Mouse (Mus musculus) forebrain, embryonic 14.5 days (tissue): ENCODE measurements around the gene Rnf8. TPM values are rescaled to one million over a fixed set of nuclear protein-coding genes. Genes with fewer than 3 reads are reported as not detected.

ENCODE experiments used
- ATAC-seq: fragments of 200-750 bp; cut with Nextera tagmentation; 2 replicates; pipeline ENCODE4 v1.8.0; 2017; ENCODE audit warnings: mild to moderate bottlenecking, moderate library complexity
- DNase-seq: peaks from one replicate; pipeline ENCODE4 v3.0.0-alpha.2; 2015; ENCODE audit warnings: low spot score
- H3K27ac ChIP-seq: fragments of 300-500 bp; sonication (generic); 2 replicates; pipeline ENCODE4 v1.5.1; 2014; ENCODE audit warnings: low read depth, mild to moderate bottlenecking, control low read depth, low read length, moderate library complexity
- H3K27me3 ChIP-seq: fragments of 300-500 bp; sonication (generic); replicated peaks from 2 replicates; pipeline ENCODE4 v1.6.1; 2014; ENCODE audit warnings: low read length, control low read depth, mixed read lengths; ENCODE audit not compliant: control insufficient read depth, insufficient read depth
- H3K36me3 ChIP-seq: fragments of 300-500 bp; sonication (generic); 2 replicates; pipeline ENCODE4 v1.6.1; 2014; ENCODE audit warnings: low read length, control low read depth; ENCODE audit not compliant: control insufficient read depth, insufficient read depth
- H3K4me1 ChIP-seq: fragments of 300-500 bp; sonication (generic); 2 replicates; pipeline ENCODE4 v1.6.1; 2014; ENCODE audit warnings: antibody characterized with exemption, low read length, control low read depth; ENCODE audit not compliant: control insufficient read depth, insufficient read depth
- H3K4me2 ChIP-seq: fragments of 300-500 bp; sonication (generic); 2 replicates; pipeline ENCODE4 v1.6.1; 2014; ENCODE audit warnings: mild to moderate bottlenecking, control low read depth, low read length
- H3K4me3 ChIP-seq: fragments of 300-500 bp; sonication (generic); 2 replicates; pipeline ENCODE4 v1.5.1; 2014; ENCODE audit warnings: low read depth, low read length, control low read depth
- H3K9ac ChIP-seq: fragments of 300-500 bp; sonication (generic); 2 replicates; pipeline ENCODE4 v1.6.1; 2014; ENCODE audit warnings: mild to moderate bottlenecking, low read length, control low read depth, moderate library complexity
- H3K9me3 ChIP-seq: fragments of 300-500 bp; sonication (generic); replicated peaks from 2 replicates; pipeline ENCODE4 v1.6.1; 2016; ENCODE audit warnings: low read length, control low read depth, mixed read lengths; ENCODE audit not compliant: control insufficient read depth
- WGBS: fragments of 180-500 bp; shearing (Covaris S2); extraction: QIAGEN DNeasy Blood & Tissue Kit; methylation state at CpG from one replicate; pipeline ENCODE4 v1.1.7; 2014; 5-methylcytosine and 5-hydroxymethylcytosine counted together
- polyA plus RNA-seq: library from polyadenylated mRNA; unstranded; fragments of >200 nt; fragmentation: Nextera tagmentation; extraction: Ambion mirVana; gene quantifications from 2 replicates; pipeline ENCODE4 v1.2.1, GENCODE M21; 2014

Gene Rnf8
- polyA plus RNA-seq, 1 experiment from 2014 or later: 89.7 TPM

GRCm38 (mm10) chr17:29636118-29636517, 21.5 kb downstream of the Rnf8 start:
- Histone ChIP-seq H3K27me3 (no peaks in the 10 kb centered on the region), H3K9ac (no peak overlapping the region), H3K27ac (no peak overlapping the region), H3K9me3 (no peaks in the 10 kb centered on the region), H3K4me1 (no peaks in the 10 kb centered on the region), H3K4me2 (no peak overlapping the region), H3K36me3 (peaks cover 89% of the 10 kb centered on the region), H3K4me3 (no peak overlapping the region)
- 72% methylated on average over 5 of the region's 5 CpGs for WGBS
- peak; percentile 61 for DNase-seq
- no peak for ATAC-seq

- H3K27me3 ChIP-seq: no peaks in the 10 kb centered on the region
- no peaks in the 10 kb centered on the region for H3K4me1 ChIP-seq
- no peak for ATAC-seq
- H3K27ac ChIP-seq: no peak overlapping the region
- no peaks in the 10 kb centered on the region for H3K9me3 ChIP-seq
- H3K9ac ChIP-seq: no peak overlapping the region
- WGBS: 91% methylated on average over 4 of the region's 4 CpGs
- H3K4me3 ChIP-seq: no peak overlapping the region
- H3K4me2 ChIP-seq: no peak overlapping the region
- H3K36me3 ChIP-seq: peaks cover 91% of the 10 kb centered on the region
- DNase-seq: peak; percentile 55
Observed at GRCm38 (mm10) chr17:29637377-29637776, 22.8 kb downstream of the Rnf8 start.

- WGBS: 82% methylated on average over 8 of the region's 8 CpGs
- Histone ChIP-seq H3K4me1 (no peaks in the 10 kb centered on the region), H3K4me2 (no peak overlapping the region), H3K9me3 (no peaks in the 10 kb centered on the region), H3K27me3 (no peaks in the 10 kb centered on the region), H3K9ac (no peak overlapping the region), H3K4me3 (no peak overlapping the region), H3K27ac (no peak overlapping the region), H3K36me3 (peaks cover 91% of the 10 kb centered on the region)
- ATAC-seq: no peak
- DNase-seq: no peak
Observed at GRCm38 (mm10) chr17:29637895-29638294, 23.3 kb downstream of the Rnf8 start.

GRCm38 (mm10) chr17:29640971-29641370, 26.4 kb downstream of the Rnf8 start:
- 96% methylated on average over 11 of the region's 11 CpGs for WGBS
- no peak for ATAC-seq

GRCm38 (mm10) chr17:29642219-29642618, 27.6 kb downstream of the Rnf8 start:
- no peaks in the 10 kb centered on the region for H3K4me1 ChIP-seq
- no peak for DNase-seq
- no peak overlapping the region for H3K27ac ChIP-seq
- 88% methylated on average over 3 of the region's 3 CpGs for WGBS
- no peaks in the 10 kb centered on the region for H3K27me3 ChIP-seq
- H3K9ac ChIP-seq: no peak overlapping the region
- H3K4me3 ChIP-seq: no peak overlapping the region
- no peak overlapping the region for H3K4me2 ChIP-seq
- peaks cover 62% of the 10 kb centered on the region for H3K36me3 ChIP-seq
- H3K9me3 ChIP-seq: no peaks in the 10 kb centered on the region
- ATAC-seq: no peak

More at GRCm38 (mm10) chr17:29640971-29641370, 26.4 kb downstream of the Rnf8 start:
- no peaks in the 10 kb centered on the region for H3K4me1 ChIP-seq
- no peak overlapping the region for H3K4me3 ChIP-seq
- H3K9me3 ChIP-seq: no peaks in the 10 kb centered on the region
- H3K27ac ChIP-seq: no peak overlapping the region
- H3K9ac ChIP-seq: no peak overlapping the region
- no peak for DNase-seq
- peaks cover 74% of the 10 kb centered on the region for H3K36me3 ChIP-seq
- H3K27me3 ChIP-seq: no peaks in the 10 kb centered on the region
- H3K4me2 ChIP-seq: no peak overlapping the region

- Histone ChIP-seq H3K4me3 (no peak overlapping the region), H3K4me1 (peaks cover 5% of the 10 kb centered on the region; the same call in 1 of the 2 replicates), H3K27ac (no peak overlapping the region), H3K27me3 (no peaks in the 10 kb centered on the region), H3K4me2 (no peak overlapping the region), H3K9me3 (no peaks in the 10 kb centered on the region), H3K9ac (no peak overlapping the region), H3K36me3 (peaks cover 2% of the 10 kb centered on the region; the same call in 1 of the 2 replicates)
- DNase-seq: no peak
- 91% methylated on average over 2 of the region's 2 CpGs for WGBS
- ATAC-seq: no peak
Observed at GRCm38 (mm10) chr17:29658249-29658648, 43.7 kb downstream of the Rnf8 start.

- peak; percentile 98 for ATAC-seq
Observed at GRCm38 (mm10) chr17:29660076-29660761, 45.6 kb downstream of the Rnf8 start, which contains the start of gene Cmtr1. Gene Cmtr1, plus strand, starts transcription at chr17:29660595.

GRCm38 (mm10) chr17:29660762-29661391, 46.3 kb downstream of the Rnf8 start:
- DNase-seq (peak; percentile 16), ATAC-seq (peak; percentile 75; the same call in 1 of the 2 replicates)
- no peaks in the 10 kb centered on the region for H3K27me3 ChIP-seq
- peak overlapping the region; percentile 66 for H3K4me3 ChIP-seq
- H3K9ac ChIP-seq: peak overlapping the region; percentile 84
- H3K4me1 ChIP-seq: peaks cover 5% of the 10 kb centered on the region; the same call in 1 of the 2 replicates
- peak overlapping the region; percentile 87 for H3K4me2 ChIP-seq
- H3K36me3 ChIP-seq: peaks cover 12% of the 10 kb centered on the region
- WGBS: under 1% methylated on average over 30 of the region's 41 CpGs
- H3K9me3 ChIP-seq: no peaks in the 10 kb centered on the region
- H3K27ac ChIP-seq: peak overlapping the region; percentile 85

More at GRCm38 (mm10) chr17:29660076-29660761, 45.6 kb downstream of the Rnf8 start, which contains the start of gene Cmtr1:
- 1% methylated on average over 39 of the region's 41 CpGs for whole genome bisulfite sequencing
- Histone ChIP-seq H3K27me3 (no peaks in the 10 kb centered on the region), H3K4me3 (peak within 1 kb of the TSS; percentile 66), H3K9me3 (no peaks in the 10 kb centered on the region), H3K27ac (peak within 1 kb of the TSS; percentile 85), H3K9ac (peak within 1 kb of the TSS; percentile 84), H3K36me3 (peaks cover 11% of the 10 kb centered on the region), H3K4me1 (peaks cover 5% of the 10 kb centered on the region; the same call in 1 of the 2 replicates), H3K4me2 (peak within 1 kb of the TSS; percentile 87)
- peak; percentile 94 for DNase-seq

GRCm38 (mm10) chr17:29662145-29662544, 47.6 kb downstream of the Rnf8 start:
- Histone ChIP-seq H3K4me1 (peaks cover 5% of the 10 kb centered on the region; the same call in 1 of the 2 replicates), H3K9ac (no peak overlapping the region), H3K27me3 (no peaks in the 10 kb centered on the region), H3K27ac (no peak overlapping the region), H3K36me3 (peaks cover 21% of the 10 kb centered on the region), H3K4me2 (no peak overlapping the region), H3K4me3 (no peak overlapping the region), H3K9me3 (no peaks in the 10 kb centered on the region)
- 93% methylated on average over 6 of the region's 6 CpGs for WGBS
- ATAC-seq: no peak
- no peak for DNase-seq
